Mouse (Mus musculus): Measurements from ENCODE around the gene Epb41l4b.

- TF ChIP-seq CTCF (IDR thresholded peaks at IDR 0.05; ENCODE audit: borderline replicate concordance, extremely low read depth, insufficient read depth, insufficient read length) (no peak), POLR2A (IDR thresholded peaks at IDR 0.05; ENCODE audit: borderline replicate concordance, extremely low read depth, insufficient read depth, insufficient read length, poor library complexity, severe bottlenecking) (no peak)
Observed at GRCm38 (mm10) chr4:57073843-57074242, 69.4 kb downstream of the Epb41l4b start.

Data from brain, embryonic 14.5 days (tissue).